Mouse (Mus musculus) olfactory bulb, adult 2 months (tissue): ENCODE measurements around the gene Ifnar1.

Source experiments
- CTCF ChIP-seq: fragments of 200-500 bp; IDR thresholded peaks from 2 replicates; pipeline ENCODE4 v1.5.1; 2012; ENCODE audit warnings: low read depth, mild to moderate bottlenecking, low read length, moderate library complexity; ENCODE audit not compliant: insufficient read depth
- POLR2A ChIP-seq: fragments of 200-500 bp; IDR thresholded peaks from 2 replicates; pipeline ENCODE4 v1.6.1; 2012; ENCODE audit warnings: mild to moderate bottlenecking, low read depth, low read length, moderate library complexity; ENCODE audit not compliant: insufficient read depth

DNA sequence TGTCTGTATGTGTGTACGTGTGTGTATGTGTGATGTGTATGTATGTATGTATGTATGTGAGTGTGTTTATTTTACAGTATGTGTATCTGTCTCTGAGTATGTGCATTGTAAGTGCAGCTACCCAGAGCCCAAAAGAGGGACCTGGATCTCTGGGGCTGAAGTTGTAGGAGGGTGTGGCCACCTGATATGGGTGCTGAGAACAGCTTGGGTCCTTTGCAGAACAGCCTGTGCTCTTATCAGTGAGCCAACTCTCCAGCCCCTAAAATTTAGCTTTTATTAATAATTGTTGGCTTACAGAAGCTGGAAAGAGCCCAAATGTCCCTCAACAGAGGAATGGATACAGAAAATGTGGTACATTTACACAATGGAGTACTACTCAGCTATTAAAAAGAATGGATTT, 58.6 kb downstream of the Ifnar1 start:
- TF ChIP-seq POLR2A (no peak), CTCF (no peak)
